Mouse (Mus musculus): ENCODE measurements at regions not wholly inside any gene's neighbourhood (a gene's known extent, or its start where the extent isn't known, plus 50 kb on each side); places are given as distances from the start of the nearest gene placed in this dataset.

DNA sequence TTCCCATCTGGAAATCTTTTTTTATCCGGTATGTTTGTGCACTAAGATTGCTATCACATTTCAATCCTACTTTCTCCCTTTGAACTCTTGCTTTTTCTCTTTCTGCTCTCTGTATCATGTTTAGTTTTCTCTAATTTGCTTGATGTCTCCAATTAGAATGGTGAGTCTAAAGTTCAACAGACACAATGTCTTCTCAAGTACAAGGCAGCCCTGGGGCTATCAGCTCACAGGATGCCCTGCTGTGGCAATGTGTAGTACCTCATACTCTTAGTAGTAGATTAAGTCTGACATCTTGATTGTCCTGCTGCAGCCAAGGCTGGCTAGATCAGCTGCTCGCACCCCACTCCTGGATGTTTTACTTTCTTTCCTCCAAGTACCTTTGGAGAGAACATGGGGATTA is 186.4 kb downstream of the Irs2 start:
- no peak for DNase-seq

DNA sequence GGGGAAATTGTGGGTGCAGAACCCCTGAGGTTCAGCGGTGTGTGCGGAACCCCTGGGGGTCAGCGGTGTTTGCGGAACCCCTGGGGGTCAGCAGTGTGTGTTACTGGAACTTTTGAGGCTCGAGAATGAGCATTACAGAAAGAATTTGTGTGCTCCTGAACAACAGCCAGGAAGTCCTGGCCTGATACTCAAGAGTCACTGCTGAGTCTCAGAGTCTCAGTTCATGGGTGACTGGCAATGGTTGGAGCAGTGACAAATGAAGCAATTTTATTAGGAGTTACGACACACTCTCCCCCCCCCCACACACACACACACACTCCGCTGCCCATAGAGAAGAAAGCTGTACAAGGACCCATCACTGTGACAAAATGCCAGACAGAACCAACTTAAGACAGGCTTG is 193.8 kb downstream of the Irs2 start:
- DNase-seq = no peak

GRCm38 (mm10) chr8:10812060-10812670 is 196.1 kb downstream of the Irs2 start:
- peak; percentile 38 to 40 for DNase-seq

- no peak for DNase-seq
These were observed 201.2 kb downstream of the Irs2 start for GRCm38 (mm10) chr8:10807040-10807439.

DNA sequence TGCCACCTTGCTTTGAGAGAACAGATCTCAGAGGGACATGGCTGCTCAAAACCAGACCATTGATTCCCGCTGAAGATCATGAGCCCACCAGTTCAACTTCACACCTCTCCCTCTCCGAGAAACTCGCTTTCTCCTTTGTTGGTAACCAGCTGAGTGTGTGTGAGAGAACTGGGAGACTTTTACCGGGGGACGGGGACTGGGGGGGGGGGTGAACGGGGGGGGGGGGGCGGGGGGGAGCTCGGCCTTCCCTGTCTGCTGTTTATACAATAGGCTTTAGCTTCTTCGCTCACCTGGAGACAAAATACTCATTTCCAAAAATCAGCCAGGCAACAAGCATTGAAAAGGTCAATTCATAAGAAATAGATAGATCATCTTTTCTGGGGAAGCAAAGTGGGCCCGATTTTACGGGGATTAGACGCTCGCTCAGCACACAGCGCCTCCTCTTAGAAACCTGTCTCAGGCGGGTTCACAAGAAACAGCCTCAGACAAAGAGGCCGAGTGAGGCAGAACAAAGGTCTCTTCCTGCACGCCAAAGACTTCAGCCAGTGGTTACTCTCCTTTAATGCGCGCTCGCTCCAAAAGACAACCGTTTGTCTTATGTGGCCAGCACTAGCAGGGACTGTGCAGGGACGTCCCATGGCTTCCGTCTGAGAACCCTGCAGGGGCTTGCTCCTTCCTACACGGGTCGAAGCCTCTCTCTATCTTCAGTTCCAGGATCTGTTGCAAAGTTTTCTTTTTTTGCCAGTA is 202.7 kb downstream of the Irs2 start:
- no peak for DNase-seq

- DNase-seq = no peak
These were observed 203.3 kb downstream of the Irs2 start for GRCm38 (mm10) chr8:10804974-10805373.

DNA sequence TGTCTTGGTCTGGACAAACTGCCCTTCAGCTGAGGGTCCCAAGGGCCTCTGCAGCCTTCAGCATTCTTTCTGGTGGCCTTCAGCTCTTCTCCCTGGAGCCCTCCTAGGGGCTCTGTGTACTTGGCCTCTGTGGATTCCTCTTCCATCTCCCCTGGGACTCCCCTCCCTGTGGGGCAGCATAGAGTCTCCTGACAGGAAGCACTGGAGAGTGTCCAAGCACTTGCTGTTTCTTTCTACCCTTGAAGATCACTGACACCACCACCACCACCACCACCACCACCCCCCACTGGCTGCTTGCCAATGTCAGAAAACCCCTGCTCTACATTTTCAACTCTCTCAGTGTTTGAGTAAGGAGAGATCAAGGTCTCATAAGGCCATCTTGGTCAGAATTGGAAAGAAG is 206.3 kb downstream of the Irs2 start:
- no peak for DNase-seq

DNA sequence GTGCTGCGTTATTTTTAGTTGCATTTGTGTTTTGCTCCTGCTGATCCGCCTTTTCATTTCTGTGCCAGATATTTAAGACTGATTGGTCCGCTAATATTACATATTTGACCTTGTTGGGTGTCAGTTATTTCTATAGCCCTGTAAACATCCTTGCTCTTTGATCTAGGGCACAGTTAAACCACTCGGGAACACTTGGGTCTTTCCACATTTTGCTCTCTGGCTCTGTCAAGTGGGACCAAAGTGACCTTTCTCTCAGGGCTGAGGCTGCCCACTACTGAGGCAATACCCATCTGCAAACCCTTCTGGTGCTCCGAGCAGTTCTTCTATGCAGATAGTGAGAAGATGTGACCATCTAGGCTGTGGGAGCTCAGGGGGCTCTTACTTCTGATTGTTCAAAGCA is 206.7 kb downstream of the Irs2 start:
- no peak for DNase-seq

DNA sequence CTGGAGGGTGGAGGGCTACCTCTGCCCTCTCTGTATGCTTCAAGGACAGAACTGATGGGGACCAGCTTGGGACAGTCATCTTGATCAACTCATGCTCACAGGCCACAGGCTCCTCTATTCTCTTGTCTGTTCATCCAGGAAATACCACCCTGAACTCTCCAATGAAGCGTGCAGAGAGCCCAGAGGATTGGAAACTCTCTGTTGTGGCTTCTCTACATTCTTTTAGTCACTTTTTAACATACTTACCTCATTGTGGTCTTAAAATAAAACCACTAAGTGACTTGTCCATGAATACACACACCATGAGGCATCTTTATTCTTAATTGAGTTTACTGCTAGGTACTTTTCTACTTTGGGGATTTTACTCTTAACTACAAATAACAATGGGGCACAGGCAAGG is 209.8 kb downstream of the Irs2 start:
- DNase-seq = no peak

DNA sequence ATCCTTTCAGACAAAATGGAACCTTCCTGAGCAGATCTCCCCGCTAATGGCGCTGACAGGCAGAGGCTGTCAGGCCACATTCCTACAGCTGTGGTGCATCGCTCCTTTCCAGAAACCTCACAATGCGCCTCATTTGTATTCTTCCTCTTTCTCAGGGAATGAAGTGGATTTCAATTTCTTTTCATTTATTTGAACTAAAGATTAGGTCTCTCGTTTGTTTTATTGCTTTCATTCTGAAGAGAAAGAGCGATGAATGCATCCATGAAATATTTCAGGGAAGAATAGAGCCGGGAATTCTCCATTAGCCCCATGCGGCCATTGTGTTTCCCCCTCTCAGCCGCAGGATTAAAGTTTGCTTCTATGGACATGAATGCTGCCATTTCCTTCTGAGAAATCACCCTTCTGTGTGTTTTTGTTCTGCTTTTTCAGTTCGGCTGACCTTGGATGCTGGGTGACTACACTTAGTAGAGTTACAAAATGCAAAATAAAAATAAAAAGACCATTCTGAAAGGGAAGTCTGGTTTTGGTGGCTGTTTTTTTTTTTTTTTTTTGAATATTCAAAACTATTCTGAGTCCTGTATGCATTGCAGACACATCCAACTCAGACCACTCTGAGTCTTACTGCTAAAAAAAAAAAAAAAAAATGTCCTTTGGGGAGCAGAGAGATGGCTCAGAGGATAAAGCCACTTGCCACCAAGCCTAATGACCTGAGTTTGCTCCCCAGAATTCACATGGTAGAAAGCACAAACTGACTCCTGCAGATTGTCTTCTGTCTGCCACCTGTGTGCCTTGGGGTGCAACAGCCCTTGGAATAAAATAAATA is 213.7 kb downstream of the Irs2 start:
- no peak for DNase-seq

- no peak for DNase-seq
These were observed 214.4 kb downstream of the Irs2 start for GRCm38 (mm10) chr8:10793670-10794366.

DNA sequence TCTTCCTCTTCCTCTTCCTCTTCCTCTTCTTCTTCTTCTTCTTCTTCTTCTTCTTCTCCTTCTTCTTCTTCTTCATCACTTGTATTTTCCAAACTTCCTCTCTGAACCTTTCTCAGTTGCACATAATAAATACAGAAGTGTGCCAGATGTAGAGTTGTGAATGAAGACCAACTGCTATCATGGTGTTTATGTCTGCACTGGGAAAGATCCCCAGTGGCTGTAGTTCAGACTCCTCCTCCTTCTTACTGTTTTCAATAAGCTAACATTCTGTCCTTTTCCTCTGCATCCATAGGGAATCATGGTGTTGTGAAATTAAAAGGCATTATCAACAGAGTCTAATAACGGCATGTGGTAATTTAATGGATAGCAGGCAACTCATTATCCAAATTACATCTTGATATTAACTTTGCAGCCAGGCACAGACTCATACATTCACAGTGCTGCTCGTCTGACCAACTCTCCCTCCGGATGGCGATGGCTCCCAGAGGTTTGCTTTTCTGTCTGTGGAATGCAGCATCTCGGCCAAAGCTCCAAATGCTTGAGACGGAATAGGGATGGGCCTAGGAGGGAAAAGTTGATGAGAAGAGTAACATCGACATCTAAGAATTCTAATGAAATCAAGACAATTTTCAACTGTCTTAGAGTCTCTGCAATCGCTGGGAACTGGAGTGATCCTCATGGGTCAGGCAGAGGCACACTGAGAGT is 219.6 kb downstream of the Irs2 start:
- no peak for DNase-seq

GRCm38 (mm10) chr8:10785801-10786200 is 222.5 kb downstream of the Irs2 start:
- no peak for DNase-seq

DNA sequence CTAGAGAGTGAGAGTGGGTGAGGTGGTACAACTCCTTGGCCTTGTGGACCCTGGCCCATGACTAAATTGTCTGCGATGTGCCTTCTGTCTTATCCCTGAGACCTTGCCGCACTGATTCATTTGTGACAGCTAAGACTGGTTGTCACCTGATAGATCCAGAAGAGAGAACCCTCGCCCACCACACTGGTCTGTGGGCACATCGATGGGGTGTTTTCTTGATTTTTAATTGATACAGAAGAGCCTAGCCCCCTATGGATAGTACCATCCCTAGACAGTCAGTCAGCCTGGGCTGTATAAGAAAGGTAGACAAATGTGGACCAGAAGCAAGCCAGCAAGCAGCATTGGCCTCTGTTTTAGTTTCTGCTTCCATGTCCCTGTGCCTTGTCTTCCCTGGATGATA is 222.9 kb downstream of the Irs2 start:
- no peak for DNase-seq

DNA sequence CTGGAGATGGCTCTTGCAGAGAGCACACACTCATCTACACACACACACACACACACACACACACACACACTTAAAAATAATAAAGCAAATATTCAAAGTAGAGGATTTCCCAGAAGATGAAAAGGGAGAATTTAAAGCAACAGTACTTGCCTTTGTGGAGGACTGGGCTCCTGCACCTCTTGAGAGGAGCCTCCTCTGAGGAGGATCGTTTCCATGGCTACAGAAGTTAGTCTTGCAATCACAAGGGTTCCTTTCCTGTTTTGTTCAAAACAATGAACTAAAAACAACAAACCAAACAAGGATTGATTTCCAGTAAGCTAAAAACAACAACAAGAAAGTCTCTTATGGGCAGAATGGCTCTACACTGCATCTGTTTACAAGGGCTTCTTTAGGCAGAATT is 223.8 kb downstream of the Irs2 start:
- DNase-seq = no peak

- DNase-seq = no peak
These were observed 226.4 kb downstream of the Irs2 start for GRCm38 (mm10) chr8:10781860-10782259.

DNA sequence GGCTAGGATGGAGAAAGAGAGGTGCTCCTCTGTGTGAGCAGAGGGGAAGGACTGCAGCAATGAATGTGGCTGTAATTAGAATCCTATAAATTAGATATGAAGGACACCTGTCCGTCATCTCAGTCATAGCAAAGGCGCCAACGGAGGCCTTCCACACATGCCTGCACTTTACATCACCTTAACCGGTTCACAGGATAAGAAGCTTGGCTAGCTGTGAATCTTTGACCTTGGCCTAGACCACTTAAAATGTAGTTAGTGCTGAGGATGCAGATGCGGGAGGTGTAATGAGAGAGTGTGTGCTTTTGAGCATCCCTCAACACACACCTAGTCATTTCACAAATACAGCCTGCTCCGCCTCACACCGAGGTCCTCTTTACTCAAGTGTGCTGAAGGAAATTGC is 228.6 kb downstream of the Irs2 start:
- DNase-seq = no peak

- no peak for DNase-seq
These were observed 232.9 kb downstream of the Irs2 start for GRCm38 (mm10) chr8:10775202-10776010.

GRCm38 (mm10) chr8:10774778-10775177 is 233.5 kb downstream of the Irs2 start:
- no peak for DNase-seq

DNA sequence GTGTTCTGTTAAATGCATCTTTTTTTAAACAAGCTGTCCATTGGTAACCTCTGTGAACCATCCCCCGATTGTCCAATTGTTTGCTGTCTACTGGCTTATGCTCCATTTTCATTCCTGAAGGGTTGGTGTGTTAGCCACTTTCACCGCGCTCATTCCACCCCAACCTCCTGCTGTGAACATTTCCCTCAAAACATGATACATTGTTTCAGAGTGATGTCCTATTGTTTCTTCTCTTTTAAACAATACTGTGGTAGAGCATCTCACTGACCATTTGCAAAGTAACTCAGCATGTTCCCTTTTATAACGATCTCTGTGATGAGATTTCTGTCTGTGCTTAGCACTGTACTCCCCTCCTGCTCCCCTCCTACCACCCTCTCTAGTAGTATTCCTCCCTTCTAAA is 240.1 kb downstream of the Irs2 start:
- no peak for DNase-seq

DNA sequence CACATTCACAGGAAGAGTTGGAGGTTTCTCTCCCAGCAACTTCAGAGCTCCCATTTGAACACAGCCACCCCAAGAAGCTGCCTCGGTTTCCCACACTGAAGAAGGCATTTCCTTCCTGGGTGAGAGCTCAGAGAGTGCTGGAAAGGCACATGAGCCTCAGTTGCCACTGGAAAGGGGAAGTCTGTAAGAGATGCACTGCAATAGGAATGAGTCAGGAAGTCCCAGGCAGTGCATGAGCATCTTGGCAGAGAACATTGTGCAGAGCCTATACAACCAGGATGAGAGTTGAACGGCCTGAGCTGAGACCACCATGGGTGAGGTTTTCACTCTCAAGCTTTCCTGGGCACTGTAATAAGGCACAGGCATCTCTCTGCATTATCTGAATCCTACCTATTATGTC is 244.4 kb downstream of the Irs2 start:
- DNase-seq = no peak
